Mouse (Mus musculus): ENCODE measurements around the gene Rarb.

Gene Rarb

DNA sequence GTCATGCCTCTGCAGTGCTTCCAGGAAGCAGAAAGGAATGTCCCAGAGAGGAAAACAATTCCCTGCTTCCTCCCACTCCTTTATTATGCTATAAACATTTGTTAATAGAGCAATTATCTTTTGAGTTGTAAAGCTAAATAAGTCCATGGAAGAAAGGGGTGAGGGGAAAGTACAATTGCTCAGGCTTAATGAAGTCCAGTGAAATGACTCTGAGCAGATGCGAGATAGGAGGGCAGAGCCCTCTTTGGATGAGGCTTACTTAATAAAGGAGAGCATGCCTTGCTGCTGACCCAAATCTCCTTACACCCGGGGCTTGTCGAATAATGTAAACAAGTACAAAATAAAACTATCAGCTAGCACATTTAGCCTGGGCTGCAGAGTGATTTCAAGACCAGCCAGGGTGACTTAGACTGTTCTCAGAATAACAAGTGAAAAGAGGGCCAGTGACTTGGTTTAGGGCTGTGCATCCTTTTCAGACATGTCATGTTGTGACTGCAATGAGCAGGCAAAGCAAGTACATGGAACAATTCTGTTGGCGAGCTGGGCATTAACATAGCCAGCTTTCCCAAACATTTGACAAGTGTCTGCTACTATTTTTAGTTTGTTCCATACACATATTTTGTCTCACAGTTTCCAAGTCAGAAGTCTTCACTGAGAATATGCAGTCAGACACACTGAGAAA is 83.5 kb downstream of the Rarb start:
- no peak for DNase-seq (ENCODE audit: low read depth, low spot score)

- no peak for DNase-seq (ENCODE audit: low read depth, low spot score)
Observed at GRCm38 (mm10) chr14:16733595-16734298, 85.2 kb downstream of the Rarb start.

DNA sequence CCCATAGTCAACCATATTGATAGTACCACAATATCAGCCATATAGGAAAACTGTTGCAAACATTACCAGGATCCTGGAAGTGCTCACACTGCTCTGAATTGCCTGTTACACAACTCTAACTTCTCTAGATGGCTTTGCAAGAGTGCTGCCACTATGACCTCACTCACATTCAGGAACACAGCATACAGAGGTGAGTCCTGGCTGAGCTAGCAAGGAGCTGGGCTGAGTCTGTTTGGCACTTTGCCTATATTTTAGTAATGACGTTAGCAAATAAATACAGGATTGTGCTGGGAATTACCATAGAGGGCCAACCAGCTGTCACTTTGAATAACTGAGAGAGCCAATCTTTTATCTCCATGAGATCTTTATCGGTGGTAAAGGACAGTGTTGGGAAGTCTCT is 86.9 kb downstream of the Rarb start:
- DNase-seq (ENCODE audit: low read depth, low spot score): no peak

- DNase-seq (ENCODE audit: low read depth, low spot score): no peak
Observed at GRCm38 (mm10) chr14:16728175-16728838, 90.6 kb downstream of the Rarb start.

DNA sequence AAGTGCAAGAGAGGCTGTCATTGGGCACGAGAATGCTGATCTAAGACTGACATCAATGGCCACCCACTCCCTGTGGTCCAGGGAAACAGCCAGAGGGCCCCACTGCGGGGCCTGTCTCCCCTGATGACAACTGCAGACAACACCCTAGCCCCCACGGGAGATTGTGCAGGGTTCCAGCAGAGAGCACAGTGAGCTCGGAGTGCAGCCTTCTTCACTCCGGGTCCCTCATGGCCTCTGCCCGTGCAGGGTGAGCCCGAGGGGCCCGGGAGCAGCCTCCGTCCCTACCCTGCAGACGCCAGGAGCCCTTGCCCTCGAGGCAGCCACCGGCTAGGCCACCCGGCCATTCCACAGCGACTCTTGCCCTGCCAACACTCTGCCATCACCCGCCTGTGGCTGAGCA is 95.0 kb downstream of the Rarb start:
- no peak for DNase-seq (ENCODE audit: low read depth, low spot score)

DNA sequence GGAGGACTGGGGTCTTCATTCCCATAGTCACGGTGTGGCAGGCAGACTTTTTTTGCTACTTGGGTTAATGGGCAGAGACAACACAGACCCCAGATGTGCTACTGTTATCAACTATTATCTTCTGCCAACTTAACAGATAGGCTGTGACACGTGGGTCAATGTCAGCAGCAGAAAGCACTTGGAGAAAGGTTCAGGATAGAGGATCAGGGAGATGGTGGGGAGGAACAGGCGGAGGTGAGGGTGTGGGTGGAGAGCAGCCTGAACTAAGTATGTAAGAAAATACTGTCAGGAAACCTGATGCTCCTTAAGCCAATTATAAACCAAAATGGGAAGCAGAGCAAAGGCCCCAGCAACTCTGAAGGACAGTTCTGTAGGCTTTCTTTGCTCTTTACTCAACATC is 101.1 kb downstream of the Rarb start:
- DNase-seq (ENCODE audit: low read depth, low spot score): no peak

DNA sequence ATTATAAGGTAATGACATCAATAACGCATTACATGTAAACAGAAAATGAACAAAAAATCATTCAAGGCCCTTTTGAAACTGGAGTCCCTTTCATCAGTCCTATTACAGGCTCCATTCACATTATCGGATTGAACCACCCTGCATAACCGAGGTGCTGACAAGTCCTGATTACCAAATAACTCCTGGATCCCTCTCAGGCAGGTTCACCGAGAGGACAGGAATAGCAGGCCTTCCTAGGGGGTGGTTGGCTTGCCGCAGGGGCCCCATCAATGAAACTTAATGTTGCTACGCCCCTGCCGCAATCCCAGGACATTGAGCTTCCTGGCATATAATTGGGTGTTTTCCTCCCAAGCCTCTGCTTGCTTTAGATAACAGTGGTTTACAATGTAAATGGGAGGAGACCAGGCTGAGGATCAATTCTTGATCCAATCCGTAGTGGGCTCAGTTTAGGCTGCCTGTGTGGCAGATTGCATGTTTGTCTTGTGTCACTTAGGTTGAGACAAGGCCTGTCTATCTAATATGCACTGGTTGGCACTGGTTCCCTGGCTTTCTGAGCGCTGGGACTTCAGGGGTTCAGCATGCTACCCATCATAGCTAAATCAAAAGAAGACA is 104.5 kb downstream of the Rarb start:
- DNase-seq (ENCODE audit: low read depth, low spot score): no peak

DNA sequence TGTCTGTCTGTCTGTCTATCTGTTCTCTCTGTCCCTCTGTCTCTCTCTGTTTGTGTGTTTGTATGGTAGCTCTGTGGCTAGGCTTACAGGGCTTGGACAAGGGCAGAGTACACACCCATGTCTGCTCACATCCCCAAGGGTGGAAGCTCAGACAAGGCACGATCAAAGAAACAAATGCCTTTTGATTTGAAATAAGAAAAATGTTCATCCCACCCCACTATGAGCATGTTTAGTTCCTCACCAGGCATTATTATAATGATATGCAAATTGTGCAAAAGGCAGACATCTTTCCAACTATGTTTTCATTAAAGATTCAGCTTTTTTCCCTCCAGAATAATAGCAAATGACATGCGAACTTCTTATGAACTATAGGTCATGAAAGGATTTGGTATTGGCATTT is 105.2 kb downstream of the Rarb start:
- no peak for DNase-seq (ENCODE audit: low read depth, low spot score)

- DNase-seq (ENCODE audit: low read depth, low spot score): no peak
Observed at GRCm38 (mm10) chr14:16699228-16699627, 119.7 kb downstream of the Rarb start.

GRCm38 (mm10) chr14:16695453-16696120 is 123.4 kb downstream of the Rarb start:
- no peak for DNase-seq (ENCODE audit: low read depth, low spot score)

DNA sequence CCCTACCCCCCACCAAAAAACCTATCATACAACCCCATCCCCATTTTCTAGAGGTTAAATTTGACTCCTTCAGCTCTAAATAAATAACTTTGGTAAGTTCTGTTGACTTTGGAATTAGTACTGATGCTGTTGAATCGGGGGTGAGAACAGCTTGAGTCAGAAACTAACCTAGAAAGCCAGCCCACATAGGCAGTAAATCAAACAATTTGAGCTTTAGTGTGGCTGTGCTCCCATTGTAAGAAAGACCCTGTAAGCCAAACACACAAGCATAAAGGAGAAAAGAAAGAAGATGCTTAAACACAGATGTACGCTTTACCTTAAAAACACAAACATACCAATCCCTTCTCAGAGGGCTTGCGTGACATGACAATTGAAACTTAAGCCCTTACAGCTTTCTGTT is 140.6 kb downstream of the Rarb start:
- no peak for DNase-seq (ENCODE audit: low read depth, low spot score)

DNA sequence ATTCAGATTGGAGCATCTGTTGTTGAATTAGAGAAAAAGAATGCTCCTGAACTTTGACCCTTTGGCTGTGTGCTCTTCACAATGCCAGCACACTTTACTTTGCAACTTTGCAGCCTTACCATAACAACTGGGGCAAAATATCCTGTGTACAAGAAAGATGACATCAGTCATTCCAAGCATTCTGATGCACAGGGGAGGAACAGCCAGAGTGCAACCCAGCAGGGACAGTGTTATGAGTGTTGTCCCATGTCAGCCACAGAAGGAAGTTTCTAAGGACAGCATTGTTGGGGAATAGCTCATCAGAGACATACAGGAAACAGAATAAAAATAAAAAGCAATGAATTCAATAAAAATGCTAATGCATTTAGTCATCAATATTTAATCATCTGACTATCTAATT is 141.9 kb downstream of the Rarb start:
- no peak for DNase-seq (ENCODE audit: low read depth, low spot score)

GRCm38 (mm10) chr14:16670571-16670970 is 148.4 kb downstream of the Rarb start:
- no peak for DNase-seq (ENCODE audit: low read depth, low spot score)

DNA sequence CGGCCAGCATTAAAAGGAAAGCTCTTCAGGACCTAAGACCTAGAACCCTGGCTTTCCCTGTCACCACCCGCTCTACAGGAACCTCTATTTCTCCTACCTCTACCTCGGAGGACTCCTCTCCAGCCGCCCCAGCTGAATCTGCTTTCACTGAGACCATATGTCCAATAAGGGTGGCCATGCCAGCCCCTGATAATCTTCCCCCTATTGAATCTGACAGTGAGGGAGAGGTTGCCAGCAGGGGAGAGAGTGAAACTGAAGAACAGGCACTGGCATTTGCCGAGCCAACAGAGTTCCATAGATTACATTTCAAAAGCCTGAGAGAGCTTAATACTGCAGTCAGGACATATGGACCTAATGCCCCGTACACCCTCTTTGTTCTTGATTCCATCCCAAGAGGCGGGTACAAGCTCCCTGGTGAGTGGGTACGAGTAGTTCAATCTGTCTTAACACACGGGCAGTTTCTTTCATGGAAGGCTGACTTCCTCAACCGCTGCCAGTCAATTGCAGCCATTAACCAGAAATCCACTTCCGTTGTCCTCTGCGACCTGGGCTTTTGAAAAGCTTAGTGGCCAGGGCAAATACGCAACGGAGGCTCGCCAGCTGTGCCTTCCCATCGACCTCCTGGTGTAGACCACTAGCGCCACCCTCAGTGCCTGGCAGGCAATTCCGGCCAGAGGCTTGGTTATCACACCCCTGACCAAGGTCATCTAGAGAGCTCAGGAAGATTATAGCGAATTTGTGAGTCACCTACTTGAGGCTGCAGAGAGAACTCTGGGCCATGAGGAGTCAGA is 179.6 kb downstream of the Rarb start:
- no peak for DNase-seq (ENCODE audit: low read depth, low spot score)

DNA sequence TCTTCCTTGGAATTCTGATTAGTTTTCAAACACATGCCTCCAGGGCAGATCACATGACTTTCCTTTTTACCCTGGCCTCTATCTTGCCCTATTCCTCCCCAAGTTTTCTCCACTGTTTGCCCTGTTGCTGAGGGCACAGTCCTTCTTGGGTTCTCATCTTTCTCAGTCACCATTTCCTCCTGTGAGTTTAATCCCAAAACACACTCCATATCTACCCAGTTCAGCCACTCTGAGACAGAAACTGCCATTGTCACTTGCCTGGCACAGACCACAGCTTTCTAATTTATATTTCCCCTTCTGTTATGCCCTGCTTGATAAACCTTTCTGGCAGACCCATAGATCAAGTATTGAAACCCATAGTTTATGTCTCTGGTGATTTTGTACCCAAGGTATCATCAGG is 205.0 kb downstream of the Rarb start:
- DNase-seq (ENCODE audit: low read depth, low spot score): no peak

- no peak for DNase-seq (ENCODE audit: low read depth, low spot score)
Observed at GRCm38 (mm10) chr14:16605480-16605879, 213.5 kb downstream of the Rarb start.

DNA sequence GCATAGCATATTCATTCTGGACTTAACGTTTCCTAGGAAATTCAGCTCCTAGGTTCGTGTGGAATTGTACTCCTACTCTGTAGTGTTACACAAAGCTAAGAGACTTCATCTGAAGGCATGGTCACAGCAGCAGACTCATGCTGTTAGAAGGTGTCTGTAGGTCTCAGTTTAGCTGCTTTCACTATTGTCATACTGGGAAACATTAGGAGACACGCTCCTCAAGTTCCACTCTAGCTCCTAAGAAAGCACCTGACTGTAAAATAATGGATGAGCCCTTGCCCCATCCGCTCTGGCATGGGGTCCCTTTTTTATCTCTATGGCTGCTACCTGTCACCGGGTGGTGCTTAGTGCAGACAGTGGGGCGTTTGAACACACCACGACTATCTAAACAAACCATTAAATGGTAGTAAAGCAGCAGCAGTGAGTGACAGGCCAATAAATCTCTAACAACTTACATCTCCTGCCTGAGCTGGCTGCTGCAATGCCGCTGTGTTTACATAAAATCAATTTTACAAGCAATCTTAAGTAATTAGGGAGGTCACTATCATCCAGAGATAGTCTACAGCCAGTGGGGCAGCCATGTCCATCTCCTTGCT is 214.4 kb downstream of the Rarb start:
- DNase-seq (ENCODE audit: low read depth, low spot score): no peak

DNA sequence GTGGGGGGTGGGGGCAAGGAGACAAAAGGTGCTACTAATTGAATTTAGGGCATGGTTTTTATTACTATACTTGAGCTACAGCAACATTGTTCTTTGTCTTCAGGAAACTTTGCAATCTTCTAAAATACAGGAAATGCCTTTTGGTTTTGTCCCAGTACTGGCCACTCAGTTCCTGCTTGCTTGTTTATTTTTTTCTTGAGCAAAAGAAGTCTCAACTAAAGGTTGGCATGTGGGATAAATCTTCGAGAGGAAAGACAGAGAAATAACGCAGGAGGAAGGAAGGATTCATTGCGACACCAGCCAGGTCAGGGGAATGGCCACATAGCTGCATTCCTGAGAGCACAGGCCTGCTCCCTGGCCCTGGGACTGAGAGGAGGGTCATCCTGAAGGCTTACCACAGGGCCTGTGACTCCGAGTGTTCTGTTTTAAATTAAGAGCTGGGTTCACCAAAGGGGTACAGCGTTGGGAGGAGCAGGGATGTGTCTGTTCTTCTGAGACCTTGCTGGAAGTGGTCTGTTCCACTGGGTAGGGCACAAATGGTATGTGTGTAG is 215.8 kb downstream of the Rarb start:
- no peak for DNase-seq (ENCODE audit: low read depth, low spot score)

- DNase-seq (ENCODE audit: low read depth, low spot score): no peak
Observed at GRCm38 (mm10) chr14:16599224-16599623, 219.7 kb downstream of the Rarb start.

DNA sequence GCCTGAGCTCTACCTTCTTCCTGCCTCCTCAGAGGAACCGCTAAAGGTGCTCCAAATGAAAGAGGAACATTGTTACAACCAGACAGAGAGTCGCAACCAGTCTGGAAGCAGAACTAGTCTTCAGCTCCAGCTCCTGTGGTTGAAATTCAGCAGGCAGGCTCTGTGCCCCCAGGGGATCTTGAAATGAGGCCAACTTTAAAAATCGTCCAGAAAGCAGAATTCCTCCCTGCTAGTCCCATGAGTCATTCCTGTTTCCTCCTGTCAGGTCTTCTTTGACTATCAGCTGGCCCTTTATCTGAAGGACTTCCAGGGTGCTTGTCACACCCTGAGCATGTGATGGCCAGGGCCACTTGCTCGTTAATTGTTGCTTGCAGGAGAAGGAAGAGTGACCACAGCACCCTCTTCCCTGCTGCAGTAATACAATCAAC is 220.9 kb downstream of the Rarb start:
- DNase-seq (ENCODE audit: low read depth, low spot score): no peak

Data from CD4-positive helper T cell, adult 2 months (primary cell).